Mouse (Mus musculus): ENCODE data around the gene Eif4g3.

The Eif4g3 gene

DNA sequence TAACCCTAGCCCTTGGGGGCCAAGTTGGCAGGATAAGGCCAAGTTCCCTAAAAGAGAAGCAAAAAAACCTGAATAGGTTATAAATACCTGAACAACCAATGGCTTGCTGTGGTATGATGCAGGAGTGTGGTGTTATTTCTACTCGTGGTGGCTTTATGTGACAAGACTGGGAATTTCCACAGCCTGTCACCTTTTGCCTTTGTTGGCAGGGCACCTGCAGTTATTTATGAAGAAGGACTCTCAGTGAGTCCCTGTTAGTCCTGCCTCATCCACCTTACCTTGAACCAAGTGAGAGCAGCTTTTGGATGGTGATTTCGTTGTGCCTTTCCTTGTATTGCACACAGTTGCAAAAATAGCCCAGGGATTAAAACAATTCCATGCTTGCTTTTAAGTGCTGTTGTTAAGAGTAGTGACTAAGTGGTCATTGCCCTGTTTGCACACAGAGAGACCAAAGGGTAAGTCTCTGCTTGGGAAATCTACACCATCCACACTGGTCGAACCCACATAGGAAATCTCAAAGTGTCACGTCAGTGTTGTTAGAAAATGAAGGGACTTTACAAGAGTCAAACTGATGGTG, 72.9 kb downstream of the Eif4g3 start:
- DNase-seq = no peak

DNA sequence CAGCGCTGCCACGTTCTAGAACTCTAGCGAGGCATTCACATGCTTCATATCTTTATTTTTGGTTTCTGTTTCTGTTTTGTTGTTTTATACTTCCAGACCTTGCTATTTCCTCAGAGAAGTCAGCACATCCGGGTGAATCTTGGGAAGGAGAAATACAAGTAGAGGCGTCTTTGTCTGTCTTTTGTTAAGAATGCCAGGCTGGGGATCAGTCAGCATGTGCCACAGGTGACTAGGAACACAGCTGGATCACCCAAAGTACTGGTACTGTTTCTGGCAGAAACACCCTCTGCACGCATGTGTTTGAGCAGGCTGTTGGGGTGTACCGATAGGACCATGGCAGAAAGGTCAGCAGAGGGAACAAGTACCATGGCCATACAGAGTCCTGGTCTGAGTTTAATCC, 73.6 kb downstream of the Eif4g3 start:
- no peak for DNase-seq

DNA sequence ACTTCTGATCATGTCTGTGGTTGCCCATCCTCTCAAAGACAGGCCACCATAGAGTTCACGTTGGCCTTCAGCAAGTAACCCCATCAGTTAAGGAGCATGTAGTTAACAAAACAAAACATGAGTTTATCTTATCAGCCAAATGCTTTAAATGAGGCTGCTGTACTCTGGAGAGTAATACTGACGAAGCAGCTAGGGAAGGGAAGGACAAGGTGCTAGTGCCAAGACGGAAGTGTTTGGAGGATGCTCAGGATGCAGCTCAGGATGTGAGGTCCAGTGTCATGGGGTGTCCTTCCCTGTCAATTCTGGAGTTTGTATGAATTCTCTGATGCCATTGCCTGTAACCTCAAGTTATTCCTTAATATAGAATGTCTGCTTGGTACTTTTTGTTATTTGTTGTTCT, 75.0 kb downstream of the Eif4g3 start:
- DNase-seq = no peak

DNA sequence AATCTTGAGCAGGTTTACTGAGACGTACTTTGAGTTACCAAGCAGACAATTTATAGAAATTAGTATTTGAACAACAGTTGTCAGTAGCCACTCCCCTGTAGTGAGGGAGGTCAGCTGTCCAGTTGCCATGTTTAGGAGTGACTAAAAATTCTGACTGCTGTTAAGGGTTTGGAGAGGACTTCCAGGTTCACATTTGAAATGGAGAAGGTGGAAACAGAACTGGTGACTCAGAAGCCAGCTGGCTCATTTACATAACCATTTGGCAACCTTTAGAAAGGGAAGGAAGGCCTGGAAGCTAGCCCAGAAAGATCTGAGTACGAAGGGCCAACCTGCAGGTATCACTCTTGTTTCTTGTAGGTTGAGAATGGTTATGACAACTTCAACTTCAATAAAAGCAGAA, 75.8 kb downstream of the Eif4g3 start:
- DNase-seq = no peak

DNA sequence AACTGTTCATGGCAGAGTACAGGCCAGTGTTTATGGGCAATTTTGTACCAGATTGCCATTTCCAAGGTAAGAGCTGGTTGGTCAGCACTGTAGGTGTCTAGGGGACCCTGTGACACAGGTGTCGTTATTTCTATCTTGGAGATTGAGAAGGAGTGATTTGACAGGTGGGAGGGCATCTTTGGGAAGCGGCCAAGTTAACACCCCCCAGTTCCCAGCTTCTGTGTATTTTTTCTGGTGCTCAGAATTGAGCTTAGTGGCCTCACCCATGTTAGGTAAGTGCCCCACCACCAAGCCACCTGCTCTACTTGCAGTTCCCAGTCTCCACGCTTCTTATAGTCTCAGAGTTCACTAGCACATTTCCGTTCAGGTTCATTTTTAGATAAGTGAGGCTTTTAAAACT, 76.5 kb downstream of the Eif4g3 start:
- DNase-seq = no peak

DNA sequence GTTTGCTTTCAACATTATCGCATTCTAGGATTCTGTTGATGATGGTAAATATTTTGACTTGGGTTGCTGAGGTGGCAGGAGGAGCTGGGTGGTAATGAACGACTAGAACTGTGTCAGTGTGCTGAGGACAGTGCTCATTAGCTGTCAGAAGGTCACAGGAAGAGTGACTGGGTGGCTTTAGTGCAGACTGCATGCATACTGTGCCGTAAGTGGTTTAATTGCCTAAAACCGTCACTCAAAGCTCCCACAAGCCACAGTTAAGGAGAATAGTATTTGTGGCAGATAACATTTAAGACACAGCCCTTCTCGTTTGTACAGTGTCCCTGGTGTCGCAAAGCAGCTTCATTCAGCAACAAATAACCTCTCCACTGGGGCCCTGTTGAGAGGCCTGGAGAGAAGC, 78.7 kb downstream of the Eif4g3 start:
- no peak for DNase-seq

DNA sequence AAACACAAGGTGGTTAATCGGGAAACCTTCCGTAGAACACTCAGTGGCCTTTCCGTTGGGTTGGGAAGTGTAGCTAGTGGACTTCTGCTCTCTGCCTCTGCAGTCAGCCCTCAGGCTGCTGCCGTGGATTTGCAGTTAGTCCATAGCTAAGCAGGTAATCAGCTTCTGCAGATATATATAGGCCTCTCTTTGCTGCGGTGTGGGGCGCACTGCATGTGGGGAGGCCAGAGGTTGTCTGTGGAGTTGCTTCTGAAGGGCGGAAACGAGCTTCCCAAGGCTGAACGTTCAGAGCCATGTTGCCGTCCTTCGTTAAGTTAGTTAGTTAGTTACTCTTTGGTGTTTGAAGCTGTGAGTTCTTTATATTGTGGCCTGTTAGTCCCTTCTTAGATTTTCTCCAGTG, 80.3 kb downstream of the Eif4g3 start:
- DNase-seq = no peak

DNA sequence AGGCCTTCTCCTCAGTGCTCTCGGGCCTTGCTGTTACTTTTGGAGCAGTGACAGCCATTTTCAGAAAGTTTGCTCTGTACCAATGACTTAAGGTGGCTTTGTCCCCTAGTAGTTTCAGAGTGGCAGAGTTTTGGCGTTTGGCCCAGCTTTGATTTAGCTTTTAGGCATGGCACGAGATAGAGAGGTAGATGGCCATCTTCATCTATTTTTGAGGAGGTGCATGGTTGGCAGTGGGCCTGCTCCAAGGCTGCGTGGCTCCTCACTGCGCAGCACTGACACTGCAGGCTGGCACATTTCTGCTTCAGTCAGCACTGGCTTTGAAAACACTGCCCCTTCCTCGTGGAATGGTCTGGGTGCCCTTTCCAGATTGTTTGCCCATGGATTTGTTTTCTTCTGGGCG, 80.7 kb downstream of the Eif4g3 start:
- DNase-seq = no peak

DNA sequence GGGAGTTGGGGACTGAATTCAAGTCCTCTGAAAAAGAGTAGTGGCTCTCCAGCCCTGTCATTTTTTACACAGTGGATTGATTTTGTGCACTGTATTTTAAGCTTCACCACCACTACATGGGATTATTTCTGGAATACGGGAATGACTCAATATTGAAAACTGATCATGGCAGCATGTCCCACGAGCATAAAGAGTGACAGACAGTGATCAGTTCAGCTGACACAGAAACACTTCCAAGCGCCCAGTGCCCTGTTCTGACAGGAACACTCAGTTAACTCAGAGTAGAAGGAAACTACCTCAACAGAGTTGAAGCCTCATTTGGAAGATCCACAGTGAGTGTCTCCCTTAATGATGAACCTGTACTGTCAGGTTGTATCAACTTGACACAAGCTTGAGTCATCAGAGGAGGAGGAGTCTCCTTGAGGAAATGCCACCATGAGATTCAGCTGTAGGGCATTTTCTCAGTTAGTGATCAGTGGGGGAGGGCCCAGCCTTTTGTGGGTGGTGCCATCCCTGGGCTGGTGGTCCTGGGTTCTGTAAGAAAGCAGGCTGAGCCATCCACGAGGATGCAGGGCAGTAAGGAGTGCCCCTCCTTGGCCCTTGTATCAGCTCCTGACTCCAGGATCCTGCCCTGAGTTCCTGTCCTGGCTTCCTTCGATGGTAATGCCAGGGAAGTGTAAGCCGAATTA, 82.2 kb downstream of the Eif4g3 start:
- DNase-seq = no peak

DNA sequence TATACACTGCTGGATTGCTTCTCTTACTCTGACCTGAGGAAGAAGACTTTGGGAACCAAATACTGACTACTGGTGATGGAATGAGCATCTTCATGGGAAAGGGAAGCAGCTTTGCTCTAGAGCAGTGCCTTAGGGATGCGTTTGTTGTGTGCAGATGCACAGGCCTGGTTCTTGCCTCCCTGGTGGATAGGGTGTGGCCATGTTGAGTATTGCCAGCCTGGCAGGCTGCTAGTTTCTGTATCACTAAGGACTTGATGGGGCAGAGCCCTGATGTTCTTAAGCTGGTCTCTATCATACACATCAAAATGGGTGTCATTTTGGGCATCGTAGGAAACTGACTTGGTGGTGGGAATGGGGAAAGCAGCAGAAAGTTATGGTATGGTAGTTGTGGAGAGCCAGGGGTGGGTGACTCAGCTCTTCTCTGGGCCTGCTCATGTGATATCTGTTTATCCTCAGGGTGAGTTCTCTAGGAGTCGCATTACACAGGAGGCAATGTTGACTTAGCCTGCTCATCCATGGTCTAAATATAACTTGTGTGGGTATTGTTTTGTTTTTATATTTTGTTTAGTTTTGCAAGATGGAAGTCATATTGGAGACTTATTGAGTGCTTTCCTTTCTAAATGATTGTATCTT, 85.0 kb downstream of the Eif4g3 start:
- DNase-seq = no peak

DNA sequence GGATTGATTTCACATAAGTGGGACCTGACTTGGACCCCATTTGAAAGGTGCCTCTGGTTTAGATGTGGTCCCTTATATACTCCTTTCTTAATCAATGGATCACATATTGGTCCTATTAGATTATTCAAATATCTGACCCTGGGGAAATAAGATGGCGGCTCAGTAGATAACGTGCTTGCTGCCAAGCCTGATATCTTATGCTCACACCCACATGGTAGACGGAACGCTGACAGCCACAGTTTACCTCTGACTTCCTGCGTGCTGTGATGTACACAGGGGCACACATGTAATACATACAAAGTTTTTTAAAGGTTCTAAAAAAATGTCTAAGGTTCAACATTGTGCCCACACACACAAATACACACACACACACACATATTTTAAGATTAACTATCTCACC, 86.4 kb downstream of the Eif4g3 start:
- no peak for DNase-seq

DNA sequence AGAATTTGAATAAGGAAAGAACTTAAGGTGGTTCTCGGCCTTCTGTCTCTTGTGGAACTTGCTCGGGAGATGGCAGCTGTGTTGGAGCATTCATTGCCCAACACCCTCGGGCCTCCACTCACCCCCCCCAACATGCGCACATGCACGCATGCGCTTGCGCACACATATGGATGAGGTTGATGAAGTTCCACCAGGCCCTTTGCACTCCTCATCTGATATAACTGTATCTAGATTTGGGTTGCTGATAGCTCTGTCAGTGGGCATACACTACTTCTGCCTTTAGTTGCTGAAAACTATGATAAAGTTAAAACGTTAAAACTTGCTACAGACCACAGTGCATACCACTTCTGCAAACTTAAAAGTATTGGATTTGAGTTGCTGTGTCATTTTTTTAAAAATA, 89.6 kb downstream of the Eif4g3 start:
- DNase-seq = no peak

DNA sequence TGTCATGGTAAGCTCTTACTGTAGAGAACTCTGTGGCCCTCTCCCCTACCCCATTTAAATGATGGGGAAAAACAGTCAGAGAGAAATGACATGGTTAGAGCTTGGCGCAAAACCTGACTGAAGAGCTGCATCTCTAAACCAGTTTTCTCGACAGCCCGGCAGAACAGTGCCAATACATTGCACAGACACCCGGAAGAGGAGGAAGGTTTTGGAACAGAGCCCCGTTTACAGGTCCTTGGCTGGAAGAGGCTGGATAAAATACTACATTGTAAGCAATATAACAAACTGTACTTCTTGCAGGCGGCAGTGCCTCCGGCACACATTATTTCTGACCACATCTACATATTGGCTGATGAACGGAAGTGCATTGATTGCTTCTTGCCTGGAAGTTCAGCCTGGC, 91.3 kb downstream of the Eif4g3 start:
- DNase-seq = no peak

DNA sequence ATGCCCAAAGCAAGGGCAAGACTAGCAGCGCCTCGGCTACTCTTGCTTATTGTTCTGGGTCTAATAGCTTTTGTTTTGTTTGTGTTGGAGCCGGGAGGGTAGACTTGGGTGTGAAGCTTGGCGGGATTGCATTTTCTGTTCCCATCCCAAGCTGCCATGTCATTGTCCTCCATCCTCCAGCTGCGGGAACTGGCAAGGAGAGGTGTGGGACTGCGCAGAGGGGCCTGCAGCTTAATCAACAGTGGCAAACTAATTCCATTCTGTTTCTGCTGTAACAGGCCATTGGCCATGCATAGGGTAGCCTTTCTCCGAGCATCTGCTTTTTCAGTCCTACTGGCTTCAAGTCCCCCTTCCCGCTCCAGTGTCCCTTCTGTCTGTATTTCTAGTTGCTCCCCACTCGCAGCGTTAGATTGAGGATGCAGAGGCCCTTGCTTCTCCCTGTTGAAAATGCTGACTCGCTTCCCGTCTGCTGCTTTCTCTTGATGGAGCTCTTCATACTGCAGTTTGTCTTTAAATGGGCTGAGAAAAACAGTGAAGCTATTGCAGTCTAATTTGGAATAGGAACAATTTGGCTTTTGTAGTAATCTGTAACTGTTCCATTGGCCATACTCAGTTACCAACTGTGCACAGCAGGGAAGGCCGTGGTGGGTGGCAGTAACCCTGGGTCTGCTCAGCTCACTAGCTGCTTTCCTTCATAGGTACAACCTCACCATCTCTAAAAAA, 92.2 kb downstream of the Eif4g3 start:
- DNase-seq = no peak

DNA sequence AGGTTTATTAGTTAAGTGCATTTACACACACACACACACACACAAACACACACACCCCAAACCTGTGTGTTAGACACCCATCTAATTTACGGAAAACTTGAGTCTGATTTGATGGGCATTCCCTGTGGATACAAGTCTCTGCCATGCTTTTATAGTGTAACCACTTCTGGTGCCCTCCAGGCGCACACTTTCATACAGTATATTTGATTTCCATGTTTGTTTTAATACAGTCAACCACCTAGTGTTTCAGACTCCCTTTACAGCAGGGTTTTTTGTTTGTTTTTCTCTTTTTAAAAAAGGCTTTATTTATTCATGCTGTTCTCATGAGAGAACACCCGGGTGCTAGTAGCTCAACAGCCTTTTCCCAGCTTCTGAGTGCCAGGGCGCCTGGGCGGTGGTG, 94.1 kb downstream of the Eif4g3 start:
- DNase-seq = no peak

DNA sequence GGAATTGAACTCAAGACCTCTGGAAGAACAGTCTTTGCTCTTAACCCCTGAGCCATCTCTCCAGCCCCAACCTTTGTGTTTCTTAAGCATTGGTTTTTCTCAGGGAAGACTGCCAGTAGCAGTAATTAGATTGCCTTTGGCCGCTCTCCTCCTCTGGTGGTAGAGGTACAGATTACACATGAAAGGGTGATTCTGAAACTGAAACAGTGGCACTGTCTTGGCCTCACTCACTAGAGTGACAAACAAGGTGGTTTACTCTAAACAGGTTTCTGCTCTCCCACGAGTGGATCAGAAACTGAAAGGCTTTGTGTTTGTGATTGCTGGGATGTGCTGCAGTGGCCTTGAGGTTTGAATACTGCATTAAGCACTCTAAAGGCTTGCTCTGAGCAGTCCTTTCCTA, 96.7 kb downstream of the Eif4g3 start:
- DNase-seq = no peak

DNA sequence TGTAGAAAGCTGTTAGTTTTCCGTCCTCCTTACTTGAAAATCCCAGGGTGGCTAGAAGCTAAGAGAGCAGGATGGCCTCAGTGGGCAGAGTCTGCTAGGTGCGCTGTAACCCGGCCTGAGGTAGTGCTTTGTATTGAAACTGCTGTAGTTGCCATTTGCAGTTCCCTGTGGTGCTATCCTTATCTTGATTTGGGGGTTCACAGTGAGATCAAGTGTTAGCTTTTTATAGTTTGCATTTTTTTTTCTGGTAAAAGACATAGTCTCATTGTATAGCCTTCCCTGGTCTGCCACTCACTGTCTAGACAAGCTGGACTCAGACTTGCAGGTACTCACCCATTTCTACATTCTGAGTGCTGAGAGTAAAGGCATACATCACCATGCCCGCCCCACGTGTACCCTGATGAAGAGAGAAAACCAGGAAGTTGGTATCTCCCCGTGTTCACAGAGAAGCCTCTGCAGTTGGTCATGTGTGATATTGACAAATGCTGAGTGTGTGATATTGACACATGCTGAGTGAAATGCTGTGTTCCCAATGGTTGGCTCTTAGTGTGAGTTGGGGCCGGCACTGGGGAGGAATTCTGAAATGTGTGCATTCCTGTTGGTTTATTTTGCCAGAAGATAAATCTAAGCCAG, 98.9 kb downstream of the Eif4g3 start:
- DNase-seq = no peak

DNA sequence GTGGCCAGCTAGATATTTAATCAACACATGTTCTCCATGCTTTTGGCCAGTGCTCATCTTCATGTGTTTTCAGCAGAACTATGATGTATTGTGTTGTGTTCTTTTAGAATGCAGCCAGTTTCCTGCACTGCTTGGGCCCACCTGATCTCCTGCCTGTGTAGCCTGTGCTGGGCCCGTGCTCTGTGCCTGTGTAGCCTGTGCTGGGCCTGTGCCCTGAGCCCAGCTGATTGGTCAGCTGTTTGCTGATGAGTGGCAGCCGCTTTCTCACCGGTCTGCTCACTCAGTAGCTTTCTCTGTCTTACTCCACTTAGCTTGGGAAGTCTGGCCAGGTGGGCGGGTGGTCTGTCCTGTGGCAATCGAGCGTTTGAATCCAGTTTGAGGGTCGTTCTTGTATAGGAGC, 107.6 kb downstream of the Eif4g3 start:
- DNase-seq = no peak

DNA sequence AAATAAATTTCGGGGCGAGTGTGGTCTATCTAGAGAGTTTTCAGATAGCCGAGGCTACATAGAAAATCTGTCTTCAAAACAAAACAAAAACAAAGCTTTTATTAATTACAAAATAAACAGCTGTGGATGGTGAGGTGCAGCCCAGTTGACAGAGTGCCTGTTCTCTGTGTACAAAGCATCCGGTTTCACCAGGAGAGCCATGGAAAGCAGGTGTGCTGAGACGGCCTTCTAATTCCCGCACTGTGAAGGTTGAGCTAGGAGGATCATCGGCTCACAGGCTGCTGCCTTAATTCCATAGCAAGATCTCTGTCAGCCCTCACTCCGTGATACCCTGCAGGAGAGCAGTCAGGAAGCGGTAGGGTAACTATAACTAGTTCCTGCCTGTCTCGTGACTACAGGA, 109.0 kb downstream of the Eif4g3 start:
- DNase-seq = no peak

DNA sequence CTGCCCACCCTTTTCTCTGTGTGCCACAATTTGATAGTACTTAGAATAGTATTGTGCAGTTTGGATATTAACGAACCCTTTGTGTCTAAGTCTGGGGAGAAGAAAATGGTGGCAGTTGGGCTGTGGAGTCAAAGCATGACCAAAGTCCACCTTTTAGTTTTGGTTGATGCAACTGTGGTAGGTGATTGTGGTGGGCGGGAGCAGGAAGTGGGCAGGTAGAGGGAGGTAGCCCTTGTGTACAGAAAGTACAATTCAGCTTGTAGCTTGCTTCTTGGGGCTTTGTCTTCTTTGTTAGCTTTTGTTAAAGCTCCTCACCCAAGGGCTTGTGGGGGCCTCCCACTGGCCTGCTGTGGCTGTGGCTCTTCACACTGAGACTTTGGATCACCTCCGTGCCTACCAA, 109.6 kb downstream of the Eif4g3 start:
- no peak for DNase-seq

DNA sequence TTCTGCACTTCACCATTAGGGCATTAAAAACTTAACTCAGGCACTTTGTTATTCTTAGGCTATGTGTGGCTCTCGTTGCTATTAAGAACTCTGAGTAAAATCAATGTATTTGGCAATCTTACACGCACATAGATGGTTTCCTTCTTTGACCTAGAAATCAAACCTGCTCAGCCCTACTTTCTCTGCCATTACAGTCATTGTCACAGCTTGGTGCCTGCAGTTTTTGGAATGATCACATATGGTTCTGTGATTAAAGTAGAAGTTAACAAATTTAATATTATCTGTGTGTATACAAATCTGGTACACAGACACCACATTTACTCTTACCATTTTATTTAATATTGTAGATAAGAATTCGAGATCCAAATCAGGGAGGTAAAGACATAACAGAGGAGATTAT, 112.1 kb downstream of the Eif4g3 start:
- DNase-seq = no peak

DNA sequence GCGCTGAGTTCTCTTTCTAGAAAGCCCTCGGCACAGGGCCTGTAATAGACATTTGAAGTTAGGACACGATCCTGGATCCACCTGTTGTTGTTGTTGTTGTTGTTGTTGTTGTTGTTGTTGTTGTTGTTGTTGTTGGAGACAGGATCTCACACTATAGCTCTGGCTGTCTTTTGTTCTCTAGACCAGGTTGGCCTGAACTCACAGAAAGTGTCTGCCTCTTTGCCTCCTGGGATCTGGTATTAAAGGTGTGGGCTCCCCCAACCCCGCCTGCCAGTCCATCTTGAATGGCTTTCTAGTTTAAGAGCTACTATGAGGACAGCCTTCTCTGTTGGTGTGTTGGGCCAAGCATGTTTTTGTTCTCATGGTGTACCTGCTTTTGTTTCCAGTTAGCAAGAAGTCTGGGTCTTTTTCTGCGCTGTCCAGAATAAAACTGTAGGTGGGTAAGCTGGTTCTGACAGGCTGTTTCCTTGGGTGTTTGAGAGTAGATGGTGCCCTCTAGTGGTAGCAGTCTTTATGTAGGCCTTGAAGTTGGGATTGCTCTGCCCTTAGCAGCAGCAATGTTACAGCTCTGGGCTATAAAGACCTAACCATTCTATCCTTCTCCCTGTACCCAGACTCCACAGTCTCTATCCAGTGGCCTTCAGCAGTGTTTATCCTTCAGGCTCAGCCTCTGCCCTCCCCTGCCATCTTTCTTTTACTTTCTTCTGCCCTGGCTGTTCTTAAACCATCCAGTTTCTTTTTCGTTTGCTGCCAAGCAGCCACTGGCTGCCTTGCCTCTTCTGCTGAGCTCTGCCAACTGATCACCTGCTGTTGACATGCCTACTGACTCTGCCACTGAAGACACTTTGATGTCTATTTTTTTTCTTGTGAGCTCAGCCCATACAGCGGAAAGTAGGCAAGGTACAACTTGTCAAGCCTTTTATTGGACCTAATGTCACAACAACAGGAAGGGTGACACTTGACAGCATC, 114.9 kb downstream of the Eif4g3 start:
- peak; percentile 44 for DNase-seq
